8 mouse cellular contexts compared by ENCODE assay signal in the genomic region with DNA sequence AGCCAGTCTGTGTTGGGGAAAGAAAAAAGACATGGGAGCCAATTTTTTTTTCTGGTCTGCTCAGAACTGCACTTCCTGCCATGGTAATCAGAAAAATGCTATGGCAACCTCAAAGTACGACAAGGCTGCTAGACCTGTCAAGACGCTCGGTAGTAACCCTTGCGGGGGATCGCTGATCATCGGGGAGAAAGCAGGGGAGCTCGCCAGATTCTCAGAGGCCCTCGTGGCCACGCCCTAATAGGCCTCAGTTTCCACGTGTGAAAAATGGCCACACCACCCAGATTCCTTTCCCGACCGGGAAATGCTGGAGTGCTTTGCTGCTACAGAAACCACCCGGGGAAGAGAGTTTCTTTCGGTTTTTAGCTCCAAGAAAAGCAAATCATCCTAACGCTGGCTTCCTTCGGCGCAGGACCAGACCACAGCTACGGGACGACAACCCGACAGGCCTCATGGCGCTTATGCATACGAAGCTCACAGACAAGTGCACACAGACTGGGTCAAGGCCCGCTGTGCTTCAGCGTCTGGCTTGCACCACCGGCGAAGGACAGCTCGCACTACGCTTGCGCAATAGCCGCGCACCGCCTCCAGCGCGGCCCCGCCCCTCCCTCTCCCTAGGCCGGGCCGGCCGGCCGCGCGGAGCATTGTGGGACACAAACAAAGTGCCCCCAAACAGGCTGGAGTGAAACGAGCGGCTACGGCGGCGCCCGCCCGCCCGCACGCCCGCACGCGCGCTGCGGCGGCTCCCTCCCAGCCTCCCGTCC. TPM values are rescaled to one million over a fixed set of nuclear protein-coding genes. Genes with fewer than 3 reads are reported as not detected.
DNase-seq lines count a peak whose midpoint lies in the region; ATAC-seq and TF ChIP-seq lines count a peak whose summit lies in the region.

No protein-coding gene starts in this region.

- peak overlapping the region; percentile 98 for H3K27ac ChIP-seq in heart, embryonic 12.5 days (ENCODE audit: poor library complexity, severe bottlenecking)
- peak overlapping the region; percentile 99 for H3K27ac ChIP-seq in kidney, postnatal 0 days
- peak overlapping the region; percentile 94 for H3K27ac ChIP-seq in liver, embryonic 11.5 days (ENCODE audit: low read depth, low read length)
- H3K27ac ChIP-seq in stomach, embryonic 14.5 days (ENCODE audit: low read length), result peak overlapping the region; percentile 97

- H3K4me1 ChIP-seq in heart, embryonic 12.5 days (replicated peaks), result peaks cover 10% of the 10 kb centered on the region
- peaks cover 13% of the 10 kb centered on the region for H3K4me1 ChIP-seq in kidney, postnatal 0 days (replicated peaks; ENCODE audit: insufficient read depth, low read length)
- 0 out of 2 replicates have a peak, but pooled peaks cover 2% of the 10 kb centered on the region for H3K4me1 ChIP-seq in liver, embryonic 11.5 days (replicated peaks; ENCODE audit: control insufficient read depth, insufficient read depth, low read length)
- peaks cover 9% of the 10 kb centered on the region for H3K4me1 ChIP-seq in stomach, embryonic 14.5 days (ENCODE audit: control insufficient read depth, insufficient read depth, low read length)

- H3K4me3 ChIP-seq in heart, embryonic 12.5 days, result peak overlapping the region; percentile 81
- H3K4me3 ChIP-seq in kidney, postnatal 0 days (replicated peaks; ENCODE audit: low read depth, low read length), result peak overlapping the region; percentile 93
- H3K4me3 ChIP-seq in liver, embryonic 11.5 days (ENCODE audit: low read depth, low read length), result peak overlapping the region; percentile 89
- H3K4me3 ChIP-seq in stomach, embryonic 14.5 days (ENCODE audit: low read depth, low read length), result peak overlapping the region; percentile 97

- no peak for TF ChIP-seq CTCF in kidney, postnatal 0 days (IDR thresholded peaks at IDR 0.05; ENCODE audit: low read depth)

- no peaks in the 10 kb centered on the region for H3K9me3 ChIP-seq in heart, embryonic 12.5 days (replicated peaks)
- H3K9me3 ChIP-seq in kidney, postnatal 0 days (replicated peaks; ENCODE audit: low read length), result no peaks in the 10 kb centered on the region
- no peaks in the 10 kb centered on the region for H3K9me3 ChIP-seq in liver, embryonic 11.5 days (ENCODE audit: control insufficient read depth, low read length)
- H3K9me3 ChIP-seq in stomach, embryonic 14.5 days (ENCODE audit: control insufficient read depth, low read depth, low read length), result no peaks in the 10 kb centered on the region

- WGBS in heart, embryonic 12.5 days, result under 1% methylated on average over 53 of the region's 57 CpGs
- WGBS in kidney, postnatal 0 days, result under 1% methylated on average over 56 of the region's 57 CpGs
- under 1% methylated on average over 57 of the region's 57 CpGs for WGBS in liver, embryonic 11.5 days
- WGBS in stomach, embryonic 14.5 days, result under 1% methylated on average over 42 of the region's 57 CpGs

- no peaks in the 10 kb centered on the region for H3K27me3 ChIP-seq in heart, embryonic 12.5 days (replicated peaks)
- H3K27me3 ChIP-seq in kidney, postnatal 0 days (ENCODE audit: insufficient read depth, low read length), result no peaks in the 10 kb centered on the region
- H3K27me3 ChIP-seq in liver, embryonic 11.5 days (replicated peaks; ENCODE audit: control insufficient read depth, insufficient read depth, low read length), result no peaks in the 10 kb centered on the region
- H3K27me3 ChIP-seq in stomach, embryonic 14.5 days (ENCODE audit: control insufficient read depth, insufficient read depth, low read length), result no peaks in the 10 kb centered on the region

- peak; percentile 94 for ATAC-seq in erythroblast, adult 5-6 weeks (replicated peaks; ENCODE audit: low FRiP score, poor library complexity, severe bottlenecking)
- ATAC-seq in heart, embryonic 12.5 days (ENCODE audit: insufficient number of reproducible peaks, low FRiP score), result peak; percentile 98
- peak; percentile 96 for ATAC-seq in kidney, postnatal 0 days (replicated peaks; ENCODE audit: low FRiP score, low read depth)
- peak; percentile 91 for ATAC-seq in liver, embryonic 11.5 days (replicated peaks; ENCODE audit: low FRiP score)
- peak; percentile 96 for ATAC-seq in stomach, embryonic 14.5 days (ENCODE audit: insufficient number of reproducible peaks, insufficient read depth, low FRiP score, low read depth)

- peak overlapping the region; percentile 86 for H3K4me2 ChIP-seq in heart, embryonic 12.5 days
- peak overlapping the region; percentile 85 for H3K4me2 ChIP-seq in kidney, postnatal 0 days (ENCODE audit: low read length)
- H3K4me2 ChIP-seq in liver, embryonic 11.5 days, result peak overlapping the region; percentile 79
- peak overlapping the region; percentile 87 for H3K4me2 ChIP-seq in stomach, embryonic 14.5 days (replicated peaks; ENCODE audit: low read depth, low read length)

- DNase-seq in B cell, adult 2 months, result peak; percentile 97 to 98
- DNase-seq in brain, adult 2 months (ENCODE audit: low read depth, low spot score), result peak; percentile 98
- peak; percentile 96 for DNase-seq in kidney, postnatal 0 days (ENCODE audit: low spot score)
- DNase-seq in liver, embryonic 11.5 days (ENCODE audit: low spot score), result peak; percentile 94
- DNase-seq in naive thymus-derived CD4-positive, alpha-beta T cell, adult 2 months (ENCODE audit: low read depth), result peak; percentile 94

- H3K9ac ChIP-seq in heart, embryonic 12.5 days, result peak overlapping the region; percentile 90
- H3K9ac ChIP-seq in kidney, postnatal 0 days (ENCODE audit: low read depth, low read length), result peak overlapping the region; percentile 96
- H3K9ac ChIP-seq in liver, embryonic 11.5 days (ENCODE audit: low read depth, low read length), result peak overlapping the region; percentile 94
- peak overlapping the region; percentile 96 for H3K9ac ChIP-seq in stomach, embryonic 14.5 days (replicated peaks; ENCODE audit: low read depth, low read length)

- H3K36me3 ChIP-seq in heart, embryonic 12.5 days, result peaks cover 3% of the 10 kb centered on the region; the same call in 1 of the 2 replicates
- H3K36me3 ChIP-seq in kidney, postnatal 0 days (ENCODE audit: insufficient read depth, low read length), result no peaks in the 10 kb centered on the region
- no peaks in the 10 kb centered on the region for H3K36me3 ChIP-seq in liver, embryonic 11.5 days (ENCODE audit: control insufficient read depth, insufficient read depth, low read length)
- H3K36me3 ChIP-seq in stomach, embryonic 14.5 days (ENCODE audit: control insufficient read depth, insufficient read depth, low read length), result no peaks in the 10 kb centered on the region

RNA-seq across cellular contexts. Expression of a gene that starts 0.5 kb away (rescaled TPM):
- 49.5 and 62.1 TPM in 2 replicates for total RNA-seq in erythroblast, adult 5-6 weeks (2015; ENCODE audit: low replicate concordance)
- total RNA-seq in erythroblast, adult 5-6 weeks (2017; ENCODE audit: low replicate concordance), result 59.5 and 60.2 TPM in 2 replicates
- polyA plus RNA-seq in heart, embryonic 12.5 days (2016; fragmentation: Nextera tagmentation; extraction: Ambion mirVana), result 7.6 and 9.1 TPM in 2 replicates
- polyA plus RNA-seq in kidney, postnatal 0 days (2015; fragmentation: Nextera tagmentation; extraction: Ambion mirVana), result 8.3 and 9.8 TPM in 2 replicates
- 8.2 and 9.1 TPM in 2 replicates for polyA plus RNA-seq in liver, embryonic 11.5 days (2014; fragmentation: Nextera tagmentation; extraction: Ambion mirVana)
- polyA plus RNA-seq in stomach, embryonic 14.5 days (2014; fragmentation: Nextera tagmentation; extraction: Ambion mirVana), result 9.5 and 10.8 TPM in 2 replicates

Comparison
In these comparisons a context has a peak if more than half of its experiments do, and no peak if none do; other contexts are left out.
1. Peak in every context shown above with its lines: DNase-seq, ATAC-seq, H3K4me3 ChIP-seq and H3K27ac ChIP-seq.